Mouse (Mus musculus) neutrophil, adult 59 days (primary cell): ENCODE results near the gene Tdrd12. TPM values are rescaled to one million over a fixed set of nuclear protein-coding genes. Genes with fewer than 3 reads are reported as not detected.

ENCODE experiments used
- total RNA-seq, 2 experiments: library from RNA; stranded (reverse); gene quantifications; 1 replicate in 1 of 2; 2 replicates in 1 of 2; pipeline ENCODE4 v1.2.4; 2023

Tdrd12 gene
- not detected for total RNA-seq

DNA sequence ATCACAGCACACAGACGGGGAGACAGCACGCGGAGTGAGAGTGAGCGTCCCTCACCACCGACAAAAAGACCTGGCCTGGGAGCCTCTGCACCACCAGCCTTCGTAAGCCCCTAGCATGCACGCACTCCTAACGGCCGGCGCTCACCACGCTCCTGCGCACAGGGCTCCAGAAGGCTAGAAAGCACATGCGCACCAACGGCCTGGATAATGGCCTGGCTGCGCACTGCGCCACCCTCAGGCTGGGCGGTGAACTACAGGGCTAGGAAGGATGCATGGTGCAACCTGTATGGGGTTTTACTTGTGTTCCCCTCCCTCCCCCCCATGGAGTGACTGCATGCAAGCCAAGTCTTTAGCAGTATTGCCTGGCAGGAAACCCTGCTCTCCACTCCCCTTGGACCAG, at the start of gene Tdrd12:
Gene Tdrd12, minus strand, starts transcription at position 184 of the 400 bp plus-strand sequence.

GRCm38 (mm10) chr7:35586055-35586905, 48.7 kb upstream of the Tdrd12 start, which contains the start of gene Ankrd27:
Gene Ankrd27, plus strand, starts transcription at chr7:35586244.

DNA sequence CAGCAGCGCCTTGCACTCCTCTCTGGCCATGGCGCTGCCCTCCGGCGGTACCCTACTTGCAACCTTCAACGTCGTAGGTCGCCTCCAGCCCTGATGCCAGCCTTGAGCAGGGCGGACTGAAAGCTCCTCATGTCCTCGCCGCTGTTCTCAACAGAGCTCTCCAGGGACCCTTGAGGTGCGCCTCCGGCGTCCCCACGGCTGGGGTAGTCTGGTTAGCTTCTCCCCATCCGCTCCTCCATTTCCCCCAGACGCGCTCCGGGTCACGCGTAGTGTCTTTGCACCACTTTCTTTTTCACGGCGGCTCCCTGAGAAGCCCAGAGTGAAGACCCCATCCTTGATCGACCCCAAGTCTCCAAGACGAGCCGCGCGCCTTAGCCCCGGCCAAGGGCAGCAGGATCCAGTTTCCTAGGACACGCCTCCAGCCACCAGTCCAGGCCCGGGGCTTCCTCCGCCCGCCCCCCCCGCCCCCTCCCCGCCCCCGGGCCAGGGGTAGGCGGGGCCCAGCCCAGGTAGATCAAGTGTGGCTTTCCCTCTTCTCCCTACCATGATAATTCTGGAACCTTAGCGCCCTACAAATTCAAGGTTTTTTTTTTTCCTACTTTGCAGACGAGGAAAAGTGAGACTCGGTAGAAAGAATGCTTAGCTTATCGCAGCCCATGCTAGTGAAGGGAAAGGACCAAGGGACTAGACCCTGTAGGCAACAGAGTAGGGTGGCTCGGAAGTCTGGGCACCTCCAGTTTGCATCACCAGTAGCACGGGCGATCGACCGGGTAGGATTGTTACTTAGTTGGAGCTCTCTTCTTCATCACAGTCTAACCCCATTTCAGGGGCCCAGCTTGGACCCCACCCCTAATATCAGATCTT, 47.9 kb upstream of the Tdrd12 start, which contains the start of gene Rgs9bp:
Gene Rgs9bp, minus strand, starts transcription at position 392 of the 864 bp plus-strand sequence.

DNA sequence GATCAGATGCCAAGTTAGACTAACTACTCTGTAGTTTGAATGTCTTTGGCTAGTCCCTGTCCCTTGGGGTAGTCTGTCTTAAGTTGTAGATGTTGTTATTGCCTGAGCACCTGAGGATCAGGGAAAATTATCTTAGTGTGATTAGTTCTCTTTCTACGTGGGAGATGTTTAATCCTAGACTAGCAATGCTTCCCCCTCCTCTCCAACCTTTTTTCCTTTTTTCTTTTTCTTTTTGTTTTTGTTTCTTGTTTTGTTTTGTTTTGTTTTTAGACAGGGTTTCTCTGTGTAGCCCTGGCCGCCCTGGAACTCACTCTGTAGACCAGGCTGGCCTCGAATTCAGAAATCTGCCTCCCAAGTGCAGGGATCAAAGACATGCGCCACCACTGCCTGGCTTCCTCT, 18.7 kb upstream of the Tdrd12 start, which contains the start of gene Nudt19:
Gene Nudt19, minus strand, starts transcription at position 100 of the 399 bp plus-strand sequence.

DNA sequence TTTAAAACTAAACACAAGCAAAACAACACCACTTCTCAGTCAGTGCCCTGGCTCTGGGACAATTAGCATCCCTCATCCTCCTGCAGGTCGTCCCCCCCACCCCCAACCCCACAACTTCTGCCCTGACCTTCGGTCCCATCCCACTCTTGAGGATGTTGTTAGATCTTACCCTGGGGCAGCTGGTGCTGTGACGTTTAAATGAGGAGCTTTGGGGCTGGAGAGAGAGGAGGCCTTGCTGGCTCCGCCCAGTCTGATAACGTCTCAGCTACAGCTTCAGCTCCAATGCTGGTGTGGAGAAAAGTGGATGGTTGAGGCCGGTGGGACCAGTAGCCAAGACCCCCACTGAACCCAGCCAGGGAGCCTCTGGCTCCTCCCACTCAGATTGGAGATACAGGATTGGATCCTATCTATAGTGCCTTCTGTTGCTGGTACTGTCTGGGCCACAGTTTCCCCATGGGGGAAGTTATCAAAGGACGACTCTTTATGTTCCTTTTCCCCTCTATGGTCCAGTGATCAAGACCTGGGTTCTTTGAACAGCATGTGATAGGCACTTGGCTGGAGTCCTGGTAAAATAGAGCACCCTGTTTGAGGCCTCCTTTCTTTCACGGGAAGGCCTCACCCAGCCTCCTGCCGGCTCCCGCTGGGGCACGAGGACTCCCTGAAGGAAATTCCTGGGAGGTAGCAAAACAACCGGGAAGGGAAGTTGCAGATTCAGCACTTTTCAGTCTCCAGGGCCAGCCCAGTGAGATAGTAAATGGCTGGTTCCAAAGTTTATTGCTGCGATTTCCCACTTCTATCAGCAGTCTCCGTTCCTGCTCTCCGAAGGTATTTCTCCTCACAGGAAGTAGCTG, 89.3 kb downstream of the Tdrd12 start, which contains the start of gene Slc7a9:
Gene Slc7a9, plus strand, starts transcription at position 801 of the 851 bp plus-strand sequence.

Other genes starting within 250 kb of the Tdrd12 start
- gene Gpatch1, start 219.3 kb downstream of the Tdrd12 start, total RNA-seq = 1 to 10 TPM; 4.9 to 7.1 TPM
- under 1 TPM in 1 of 2 experiments, not detected in 1; 0.38 TPM for gene Rhpn2, start 203.6 kb downstream of the Tdrd12 start, total RNA-seq
- gene Faap24, start 140.9 kb downstream of the Tdrd12 start, total RNA-seq = 1 to 10 TPM; 8.3 to 8.6 TPM
- gene Cep89, start 140.7 kb downstream of the Tdrd12 start, total RNA-seq = 1 to 10 TPM; 7.0 to 9.7 TPM
- not detected for gene Slc7a9, start 88.9 kb downstream of the Tdrd12 start, total RNA-seq
- gene Nudt19, start 18.6 kb upstream of the Tdrd12 start, total RNA-seq = 10 to 100 TPM; 11.4 to 15.4 TPM
- under 1 TPM; 0.20 to 0.36 TPM for gene Rgs9bp, start 47.8 kb upstream of the Tdrd12 start, total RNA-seq
- 10 to 100 TPM; 31.6 to 31.7 TPM for gene Ankrd27, start 48.5 kb upstream of the Tdrd12 start, total RNA-seq
- gene Pdcd5, start 109.8 kb upstream of the Tdrd12 start, total RNA-seq = 10 to 100 TPM; 25.6 to 25.9 TPM
- gene Dpy19l3, start 216.7 kb upstream of the Tdrd12 start, total RNA-seq = 10 to 100 TPM; 20.6 to 31.9 TPM